Mouse (Mus musculus) induced T-regulatory cell, adult 2 months (primary cell): ENCODE measurements around the gene Dmpk.

ENCODE experiments used
- DNase-seq: peaks from one replicate; pipeline ENCODE4 v3.0.0-alpha.2; 2012; ENCODE audit warnings: low read depth

Gene Dmpk

GRCm38 (mm10) chr7:19096421-19096976 is 12.8 kb downstream of the Dmpk start:
- no peak for DNase-seq

- DNase-seq, result no peak
Observed at GRCm38 (mm10) chr7:19097217-19097616, 13.6 kb downstream of the Dmpk start.

GRCm38 (mm10) chr7:19097863-19098262 is 14.2 kb downstream of the Dmpk start:
- no peak for DNase-seq

DNA sequence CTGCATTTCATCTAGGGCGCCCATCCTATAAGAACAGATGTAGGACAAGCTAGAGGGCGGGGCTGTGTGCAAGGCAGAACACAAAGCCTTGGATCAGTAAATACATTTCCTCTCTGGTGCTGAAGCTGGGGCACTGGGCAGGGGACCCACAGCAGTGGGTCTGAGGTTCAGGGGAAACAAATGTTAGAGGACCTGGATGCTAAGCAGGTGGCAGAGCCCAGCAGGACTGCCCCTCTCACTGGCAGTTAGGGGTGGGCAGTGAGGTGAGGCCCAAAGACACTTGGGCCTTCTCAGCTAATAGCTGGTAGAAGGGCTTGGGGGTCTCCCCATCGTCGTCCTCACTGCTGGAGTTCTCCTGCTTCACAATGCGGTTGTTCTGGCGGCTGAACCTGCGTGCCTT is 15.2 kb downstream of the Dmpk start:
- DNase-seq, result no peak

DNA sequence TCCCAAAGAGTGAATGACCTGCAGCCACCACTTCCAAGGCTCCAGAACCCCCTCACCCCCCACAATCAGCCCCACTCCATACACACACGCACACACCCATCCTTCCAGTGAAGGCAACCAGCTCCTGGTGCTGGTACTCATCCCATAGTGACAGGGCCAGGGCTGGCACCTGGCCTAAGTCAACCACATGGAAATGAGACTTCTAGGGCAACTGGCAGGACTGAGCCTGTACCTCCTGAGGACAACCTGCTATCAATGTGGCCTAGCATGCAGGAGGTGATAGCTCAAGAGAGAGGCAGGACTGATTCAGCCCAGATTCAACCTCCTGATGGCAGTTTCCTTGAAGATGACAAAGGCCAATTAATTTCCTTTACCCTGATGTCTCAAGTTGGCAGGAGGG is 16.6 kb downstream of the Dmpk start:
- no peak for DNase-seq

- DNase-seq, result no peak
Observed at GRCm38 (mm10) chr7:19103741-19104140, 20.1 kb downstream of the Dmpk start.

- no peak for DNase-seq
Observed at GRCm38 (mm10) chr7:19104486-19104885, 20.8 kb downstream of the Dmpk start.

- no peak for DNase-seq
Observed at GRCm38 (mm10) chr7:19107436-19107835, 23.8 kb downstream of the Dmpk start.

DNA sequence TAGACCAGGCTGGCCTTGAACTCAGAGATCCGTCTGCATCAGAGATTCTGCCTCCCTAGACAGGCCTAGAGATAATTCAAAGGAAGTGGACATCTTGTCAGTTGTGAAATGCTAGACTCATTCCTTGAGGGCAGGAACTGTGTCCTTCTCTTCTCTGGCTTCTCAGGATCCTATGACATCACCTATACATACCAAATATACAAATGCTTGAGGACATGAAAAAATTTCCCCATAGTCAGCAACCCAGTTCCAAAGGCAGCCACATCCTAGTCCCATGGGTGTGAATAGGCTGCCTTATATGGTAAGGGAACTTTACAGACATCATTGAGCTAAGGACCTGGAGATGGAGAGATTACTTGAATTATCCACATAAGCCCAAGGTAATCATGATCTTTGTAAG is 25.9 kb downstream of the Dmpk start:
- DNase-seq, result no peak

DNA sequence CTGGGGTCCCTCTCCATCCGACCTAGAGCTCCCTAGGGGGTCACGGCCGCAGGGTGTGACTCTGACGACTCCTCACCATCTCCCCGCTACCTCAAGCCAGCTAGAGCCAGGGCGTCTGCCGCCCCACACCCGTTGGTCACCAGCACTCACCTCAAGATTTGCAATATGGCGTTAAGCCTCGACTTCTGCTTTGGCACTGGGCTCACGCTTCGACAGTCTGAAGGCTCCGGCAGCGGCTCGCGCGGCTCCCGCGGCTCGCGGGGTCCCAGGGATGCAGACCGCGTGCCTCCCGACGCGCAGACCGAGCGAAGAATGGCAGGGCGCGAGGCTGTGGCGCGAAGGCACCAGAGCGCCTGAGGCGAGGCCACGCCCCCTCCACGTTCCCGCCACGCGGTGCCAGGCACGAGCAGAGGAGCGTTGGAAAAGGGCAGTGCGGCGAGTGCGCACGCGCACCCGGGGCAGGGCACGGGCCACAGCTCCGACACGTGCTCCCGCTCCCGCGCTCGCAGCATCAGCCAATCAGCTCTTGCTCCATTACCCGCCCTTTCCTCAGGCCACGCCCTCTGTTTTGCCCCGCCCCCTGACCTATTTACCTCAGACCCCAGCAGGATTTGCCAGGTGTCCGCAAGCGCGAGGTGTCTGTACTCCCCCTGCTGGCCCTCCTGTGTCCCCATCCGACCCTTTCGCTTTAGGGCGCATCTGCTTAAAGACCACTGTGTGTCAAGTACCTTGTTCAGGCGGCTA is 34.6 kb downstream of the Dmpk start, which contains the start of gene Gm4969:
Gene Gm4969, minus strand, starts transcription at position 341 of the 744 bp plus-strand sequence.
- DNase-seq, result peak; percentile 54

DNA sequence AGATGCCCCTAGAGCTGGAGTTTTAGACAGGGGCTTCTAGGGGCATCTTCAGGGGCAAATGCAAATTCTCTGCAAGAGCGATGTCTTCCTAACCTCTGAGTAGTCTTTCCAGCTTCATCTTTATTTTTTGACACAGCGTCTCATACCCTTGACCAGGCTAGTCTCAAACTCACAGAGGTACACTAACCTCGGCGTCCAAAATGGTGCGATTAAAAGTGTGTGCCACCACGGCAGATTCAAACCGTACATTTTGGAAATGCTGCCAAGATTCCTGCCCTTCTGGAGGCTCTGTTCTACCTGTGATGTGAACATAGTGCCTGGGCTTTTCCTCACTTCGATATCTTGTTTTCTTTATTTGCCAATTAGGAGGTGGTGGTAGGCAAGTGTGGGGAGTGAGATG is 35.4 kb downstream of the Dmpk start:
- no peak for DNase-seq

DNA sequence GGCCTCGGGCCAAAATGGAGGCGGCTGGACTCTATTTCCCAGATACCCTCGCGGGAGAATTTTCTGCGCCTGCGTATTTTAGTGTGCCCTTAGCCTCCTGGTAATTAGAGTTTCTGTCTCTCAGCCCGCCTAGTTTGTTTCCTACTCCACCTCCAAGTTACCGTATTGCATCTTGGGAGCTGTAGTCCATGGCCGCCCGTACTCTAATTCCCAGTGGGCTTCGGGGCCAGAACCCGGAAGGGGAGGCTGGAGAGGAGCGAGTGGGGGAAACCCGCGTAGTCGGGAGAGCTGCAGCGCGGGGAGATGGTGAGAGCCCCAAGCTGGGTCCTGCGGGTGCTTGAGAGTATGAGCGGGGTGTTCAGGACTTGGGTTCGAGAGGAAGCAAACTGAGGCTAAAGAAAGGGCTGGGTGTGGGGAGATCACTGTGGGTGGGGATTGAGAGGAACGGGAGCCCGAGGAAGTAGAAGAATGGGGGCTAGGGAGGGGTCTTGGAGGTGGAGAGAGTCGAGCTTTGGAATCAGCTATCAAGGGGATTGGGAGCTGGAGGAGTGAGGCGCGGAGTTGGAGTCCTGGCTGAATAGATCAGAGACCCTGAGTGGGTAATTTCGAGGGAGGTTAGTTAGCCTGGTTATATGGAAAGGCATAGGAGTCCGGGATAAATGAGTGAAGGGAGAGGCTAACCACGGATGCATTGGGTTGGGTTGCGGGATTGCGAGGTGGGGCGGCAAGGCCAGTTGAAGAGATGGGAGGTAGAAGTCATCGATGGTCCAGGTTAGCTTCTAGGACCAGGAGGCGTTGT is 36.2 kb downstream of the Dmpk start, which contains the start of gene Fbxo46:
Gene Fbxo46, plus strand, starts transcription at position 229 of the 799 bp plus-strand sequence.
- DNase-seq, result peak; percentile 99

- no peak for DNase-seq
Observed at GRCm38 (mm10) chr7:19121686-19122085, 38.0 kb downstream of the Dmpk start.

- DNase-seq, result no peak
Observed at GRCm38 (mm10) chr7:19124713-19125112, 41.1 kb downstream of the Dmpk start.

- DNase-seq, result no peak
Observed at GRCm38 (mm10) chr7:19127744-19128143, 44.1 kb downstream of the Dmpk start.

GRCm38 (mm10) chr7:19129396-19129795 is 45.7 kb downstream of the Dmpk start:
- DNase-seq, result peak; percentile 57

DNA sequence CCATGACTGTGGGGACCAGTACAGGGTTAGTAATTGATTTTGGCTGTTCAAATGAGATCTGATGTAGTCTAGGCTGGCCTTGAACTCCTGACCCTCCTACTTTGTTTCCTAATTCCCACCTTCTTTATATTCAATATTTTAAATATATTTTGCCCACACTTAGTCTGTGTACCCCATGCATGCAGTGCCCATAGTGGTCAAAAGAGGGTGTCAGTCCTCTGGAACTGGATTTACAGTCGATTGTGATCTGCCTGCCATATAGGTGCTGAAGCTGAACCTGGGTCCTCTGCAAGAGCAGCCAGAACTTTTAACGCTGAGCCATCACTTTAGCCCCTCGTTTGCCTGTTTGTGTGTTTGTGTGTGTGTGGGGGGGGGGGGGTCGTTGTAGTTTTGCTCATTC is 47.0 kb downstream of the Dmpk start:
- DNase-seq, result peak; percentile 49

DNA sequence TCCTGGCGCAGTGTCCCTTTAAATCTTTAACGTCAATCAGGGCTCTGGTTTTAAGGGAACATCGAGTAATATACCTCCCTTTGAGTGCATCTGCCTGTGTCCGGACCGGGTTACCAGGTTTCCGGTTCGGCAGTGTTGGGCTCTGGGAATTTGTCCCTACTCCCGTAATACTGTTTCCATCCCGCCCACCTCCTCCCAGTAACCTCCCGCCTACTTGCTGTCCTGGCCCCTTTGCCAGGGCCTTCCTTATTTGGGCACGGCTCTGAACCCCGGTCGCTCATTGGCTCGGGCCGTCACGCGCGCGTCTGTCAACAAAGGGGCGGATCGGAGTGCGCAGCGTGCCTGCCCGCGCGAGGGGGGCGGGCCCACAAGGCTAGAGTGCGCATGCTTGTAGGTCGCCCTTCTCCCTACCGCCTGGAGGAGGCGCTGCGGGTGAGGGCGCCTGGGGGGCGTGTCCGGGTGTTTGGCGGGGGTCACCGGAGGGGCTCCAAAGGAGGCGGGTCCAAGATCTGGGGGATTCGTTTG is 47.7 kb downstream of the Dmpk start:
- DNase-seq, result peak; percentile 96

GRCm38 (mm10) chr7:19136168-19136567 is 52.5 kb downstream of the Dmpk start:
- DNase-seq, result no peak

DNA sequence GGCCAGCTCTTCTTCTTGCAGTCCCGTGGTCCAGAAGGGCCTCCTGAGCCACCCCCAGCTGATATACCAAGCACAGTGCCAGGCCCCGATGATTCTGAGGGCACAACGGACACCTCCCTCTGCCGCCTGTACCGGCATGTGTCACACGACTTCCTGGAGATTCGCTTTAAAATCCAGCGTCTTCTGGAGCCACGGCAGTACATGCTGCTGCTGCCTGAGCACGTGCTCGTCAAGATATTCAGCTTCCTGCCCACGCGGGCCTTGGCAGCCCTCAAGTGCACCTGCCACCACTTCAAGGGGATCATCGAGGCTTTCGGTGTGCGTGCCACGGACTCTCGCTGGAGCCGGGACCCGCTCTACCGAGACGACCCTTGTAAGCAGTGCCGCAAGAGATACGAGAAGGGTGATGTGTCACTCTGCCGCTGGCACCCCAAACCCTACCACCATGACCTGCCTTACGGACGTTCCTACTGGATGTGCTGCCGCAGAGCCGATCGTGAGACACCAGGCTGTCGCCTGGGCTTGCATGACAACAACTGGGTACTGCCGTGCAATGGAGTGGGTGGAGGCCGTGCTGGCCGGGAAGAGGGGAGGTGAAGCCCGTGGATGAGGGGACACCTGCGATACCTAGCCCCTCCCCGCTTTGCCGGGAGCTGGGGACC is 53.2 kb downstream of the Dmpk start:
- no peak for DNase-seq

- peak; percentile 68 for DNase-seq
Observed at GRCm38 (mm10) chr7:19137380-19137779, 53.7 kb downstream of the Dmpk start.
